8 mouse cellular contexts compared by ENCODE assay signal in the genomic region with DNA sequence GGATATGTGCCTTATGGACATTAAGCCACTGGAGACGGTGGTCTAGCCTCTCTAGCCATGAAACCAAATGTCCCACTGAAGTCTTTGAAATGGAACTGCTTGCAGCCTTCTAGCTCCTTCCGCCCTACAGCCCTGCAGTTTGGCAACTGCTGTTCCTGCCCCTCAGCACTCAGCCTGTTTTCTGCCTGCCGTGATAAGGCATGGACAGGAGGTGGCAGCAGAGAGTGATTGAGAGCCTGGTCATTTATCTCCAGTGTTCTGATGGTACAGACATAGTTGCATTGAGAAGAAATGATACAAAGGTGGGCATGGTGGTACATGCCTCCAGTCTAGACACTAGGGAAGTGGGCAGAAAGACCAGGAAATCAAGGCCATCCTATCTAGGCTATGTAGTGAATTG. TPM values are rescaled to one million over a fixed set of nuclear protein-coding genes. Genes with fewer than 3 reads are reported as not detected.
DNase-seq lines count a peak whose midpoint lies in the region; ATAC-seq and TF ChIP-seq lines count a peak whose summit lies in the region.

No protein-coding gene starts in this region.

- no peaks in the 10 kb centered on the region for H3K9me3 ChIP-seq in forebrain, postnatal 0 days (ENCODE audit: low read length)
- no peaks in the 10 kb centered on the region for H3K9me3 ChIP-seq in intestine, embryonic 15.5 days
- H3K9me3 ChIP-seq in limb, embryonic 10.5 days (replicated peaks), result no peaks in the 10 kb centered on the region
- no peaks in the 10 kb centered on the region for H3K9me3 ChIP-seq in midbrain, embryonic 15.5 days

- no peak overlapping the region for H3K4me3 ChIP-seq in forebrain, postnatal 0 days (ENCODE audit: low read depth, low read length)
- H3K4me3 ChIP-seq in intestine, embryonic 15.5 days (replicated peaks), result no peak overlapping the region
- no peak overlapping the region for H3K4me3 ChIP-seq in limb, embryonic 10.5 days
- no peak overlapping the region for H3K4me3 ChIP-seq in midbrain, embryonic 15.5 days

- peak; percentile 92 for TF ChIP-seq CTCF in forebrain, postnatal 0 days (IDR thresholded peaks at IDR 0.05; ENCODE audit: low read depth)

- no peaks in the 10 kb centered on the region; the same call in none of the 2 replicates for H3K27me3 ChIP-seq in forebrain, postnatal 0 days (ENCODE audit: insufficient read depth, low read length)
- no peaks in the 10 kb centered on the region for H3K27me3 ChIP-seq in intestine, embryonic 15.5 days (replicated peaks)
- H3K27me3 ChIP-seq in limb, embryonic 10.5 days (ENCODE audit: low read depth, poor library complexity, severe bottlenecking), result no peaks in the 10 kb centered on the region
- H3K27me3 ChIP-seq in midbrain, embryonic 15.5 days (replicated peaks), result no peaks in the 10 kb centered on the region

- H3K4me2 ChIP-seq in forebrain, postnatal 0 days (ENCODE audit: low read depth), result no peak overlapping the region
- H3K4me2 ChIP-seq in intestine, embryonic 15.5 days (replicated peaks), result no peak overlapping the region
- H3K4me2 ChIP-seq in midbrain, embryonic 15.5 days, result no peak overlapping the region

- DNase-seq in left cerebral cortex, adult 18-20 months (ENCODE audit: low spot score in 2 of 2), result peak; percentile 72 to 76
- no peak for DNase-seq in left cerebral cortex, adult 11 months (ENCODE audit: low spot score)
- peak; percentile 76 for DNase-seq in forebrain, postnatal 0 days
- DNase-seq in limb, embryonic 10.5 days (ENCODE audit: low spot score), result peak; percentile 65
- peak; percentile 46 to 65 for DNase-seq in spleen, postnatal 14 days (ENCODE audit: low spot score in 2 of 2)

- H3K9ac ChIP-seq in forebrain, postnatal 0 days, result no peak overlapping the region
- no peak overlapping the region for H3K9ac ChIP-seq in intestine, embryonic 15.5 days
- no peak overlapping the region for H3K9ac ChIP-seq in midbrain, embryonic 15.5 days

- H3K4me1 ChIP-seq in forebrain, postnatal 0 days (ENCODE audit: insufficient read depth), result no peaks in the 10 kb centered on the region
- H3K4me1 ChIP-seq in intestine, embryonic 15.5 days (replicated peaks), result no peaks in the 10 kb centered on the region
- no peaks in the 10 kb centered on the region for H3K4me1 ChIP-seq in limb, embryonic 10.5 days
- H3K4me1 ChIP-seq in midbrain, embryonic 15.5 days, result no peaks in the 10 kb centered on the region

- WGBS in forebrain, postnatal 0 days, result 17% methylated on average over 3 of the region's 3 CpGs
- WGBS in intestine, embryonic 15.5 days, result 16% methylated on average over 3 of the region's 3 CpGs
- WGBS in limb, embryonic 10.5 days, result 19% methylated on average over 3 of the region's 3 CpGs
- WGBS in midbrain, embryonic 15.5 days, result 31% methylated on average over 3 of the region's 3 CpGs

- peak; percentile 53 for ATAC-seq in cerebellum, adult (ENCODE audit: insufficient number of reproducible peaks, low FRiP score, low TSS enrichment)
- ATAC-seq in forebrain, postnatal 0 days, result peak; percentile 38; the same call in 1 of the 2 replicates
- ATAC-seq in intestine, embryonic 15.5 days, result peak; percentile 33; the same call in 1 of the 2 replicates
- peak; percentile 42; the same call in 1 of the 2 replicates for ATAC-seq in midbrain, embryonic 15.5 days (replicated peaks)

- no peaks in the 10 kb centered on the region for H3K36me3 ChIP-seq in forebrain, postnatal 0 days (ENCODE audit: insufficient read depth)
- no peaks in the 10 kb centered on the region for H3K36me3 ChIP-seq in intestine, embryonic 15.5 days
- no peaks in the 10 kb centered on the region for H3K36me3 ChIP-seq in limb, embryonic 10.5 days
- H3K36me3 ChIP-seq in midbrain, embryonic 15.5 days (replicated peaks), result no peaks in the 10 kb centered on the region

- H3K27ac ChIP-seq in forebrain, postnatal 0 days (ENCODE audit: low read depth, low read length), result no peak overlapping the region
- H3K27ac ChIP-seq in intestine, embryonic 15.5 days, result no peak overlapping the region
- no peak overlapping the region for H3K27ac ChIP-seq in limb, embryonic 10.5 days
- H3K27ac ChIP-seq in midbrain, embryonic 15.5 days, result no peak overlapping the region

RNA-seq across cellular contexts. Expression of gene Tm9sf4, which starts 13.4 kb away (rescaled TPM):
- total RNA-seq in left cerebral cortex, adult 18-20 months (2021), result 100 to 1,000 TPM; 101 to 106 TPM
- 42.8 and 60.4 TPM in 2 replicates for total RNA-seq in forebrain, postnatal 0 days (2014; rRNA removed)
- polyA plus RNA-seq in forebrain, postnatal 0 days (2015; fragmentation: Nextera tagmentation; extraction: Ambion mirVana), result 52.5 and 69.3 TPM in 2 replicates
- polyA plus RNA-seq in intestine, embryonic 15.5 days (2015; fragmentation: Nextera tagmentation; extraction: Ambion mirVana), result 82.5 and 84.9 TPM in 2 replicates
- 66.5 and 84.3 TPM in 2 replicates for polyA plus RNA-seq in limb, embryonic 10.5 days (2016; fragmentation: Nextera tagmentation; extraction: Ambion mirVana)
- polyA plus RNA-seq in midbrain, embryonic 15.5 days (2015; fragmentation: Nextera tagmentation; extraction: Ambion mirVana), result 82.0 and 88.7 TPM in 2 replicates

RNA-seq across cellular contexts. Expression of gene Hck, which starts 39.4 kb away (rescaled TPM):
- 1 to 10 TPM; 2.3 to 3.3 TPM for total RNA-seq in left cerebral cortex, adult 18-20 months (2021)
- total RNA-seq in forebrain, postnatal 0 days (2014; rRNA removed), result 3.1 and 5.7 TPM in 2 replicates
- 2.6 and 3.5 TPM in 2 replicates for polyA plus RNA-seq in forebrain, postnatal 0 days (2015; fragmentation: Nextera tagmentation; extraction: Ambion mirVana)
- polyA plus RNA-seq in intestine, embryonic 15.5 days (2015; fragmentation: Nextera tagmentation; extraction: Ambion mirVana), result 5.7 and 6.2 TPM in 2 replicates
- 0.88 and 1.1 TPM in 2 replicates for polyA plus RNA-seq in limb, embryonic 10.5 days (2016; fragmentation: Nextera tagmentation; extraction: Ambion mirVana)
- 2.9 and 3.3 TPM in 2 replicates for polyA plus RNA-seq in midbrain, embryonic 15.5 days (2015; fragmentation: Nextera tagmentation; extraction: Ambion mirVana)
